Mouse (Mus musculus) myocyte (in vitro differentiated cells): ENCODE results near the gene Slc25a35. TPM values are rescaled to one million over a fixed set of nuclear protein-coding genes. Genes with fewer than 3 reads are reported as not detected.
"Not testable (repeated sequence)": the region's sequence is repeated elsewhere in the genome, so short reads cannot be mapped to it uniquely, and the experiment has no call there.

Experiments
- H3K27me3 ChIP-seq: one replicate; pipeline ENCODE4 v1.6.1; 2011; ENCODE audit not compliant: control insufficient read depth, insufficient read depth, insufficient read length
- H3K36me3 ChIP-seq: one replicate; pipeline ENCODE4 v1.6.1; 2011; ENCODE audit not compliant: control insufficient read depth, insufficient read depth
- H3K4me2 ChIP-seq: one replicate; pipeline ENCODE4 v1.6.1; 2011; ENCODE audit warnings: low read depth, control low read depth
- H3K4me3 ChIP-seq: one replicate; pipeline ENCODE4 v1.5.1; 2011; ENCODE audit warnings: mild to moderate bottlenecking, control low read depth, moderate library complexity
- H3K79me2 ChIP-seq: one replicate; pipeline ENCODE4 v1.6.1; 2011; ENCODE audit not compliant: control insufficient read depth, insufficient read depth
- H3ac ChIP-seq: one replicate; pipeline ENCODE4 v1.6.1; 2011; ENCODE audit not compliant: control insufficient read depth, insufficient read length
- CEBPB ChIP-seq: IDR thresholded peaks from 2 replicates; pipeline ENCODE4 v1.6.1; 2011; ENCODE audit warnings: mild to moderate bottlenecking, moderate library complexity; ENCODE audit not compliant: poor library complexity, insufficient read depth, severe bottlenecking
- E2F4 ChIP-seq: IDR thresholded peaks from one replicate; pipeline ENCODE4 v1.6.1; 2011; ENCODE audit warnings: mild to moderate bottlenecking, control low read depth, moderate library complexity; ENCODE audit not compliant: insufficient read depth
- MAX ChIP-seq: IDR thresholded peaks from one replicate; pipeline ENCODE4 v1.6.1; 2011; ENCODE audit warnings: low read depth, mild to moderate bottlenecking, control low read depth
- MYOD1 ChIP-seq, 3 experiments: IDR thresholded peaks; one replicate each; pipeline ENCODE4 v1.6.1; 2011; ENCODE audit warnings: control low read depth in 2 of 3, low read depth in 2 of 3, mild to moderate bottlenecking in 2 of 3, moderate library complexity in 1 of 3; ENCODE audit not compliant: insufficient read length in 2 of 3, control insufficient read depth in 1 of 3
- MYOG ChIP-seq, 3 experiments: IDR thresholded peaks; one replicate each; pipeline ENCODE4 v1.6.1; 2011; ENCODE audit warnings: control low read depth in 2 of 3, low read depth in 2 of 3, mild to moderate bottlenecking in 2 of 3; ENCODE audit not compliant: insufficient read length in 2 of 3, control insufficient read depth in 1 of 3, insufficient read depth in 1 of 3
- POLR2A ChIP-seq: IDR thresholded peaks from one replicate; pipeline ENCODE4 v1.6.1; 2011; ENCODE audit warnings: low read depth, mild to moderate bottlenecking, control low read depth, moderate library complexity; ENCODE audit not compliant: insufficient read length
- POLR2AphosphoS2 ChIP-seq: IDR thresholded peaks from one replicate; pipeline ENCODE4 v1.6.1; 2011; ENCODE audit warnings: low read depth, control low read depth; ENCODE audit not compliant: insufficient read length
- REST ChIP-seq: IDR thresholded peaks from one replicate; pipeline ENCODE4 v1.6.1; 2011; ENCODE audit warnings: mild to moderate bottlenecking, control low read depth, moderate library complexity; ENCODE audit not compliant: insufficient read depth, insufficient read length
- SRF ChIP-seq: IDR thresholded peaks from one replicate; pipeline ENCODE4 v1.6.1; 2011; ENCODE audit warnings: low read depth; ENCODE audit not compliant: control insufficient read depth, insufficient read length
- TCF12 ChIP-seq: IDR thresholded peaks from one replicate; pipeline ENCODE4 v1.6.1; 2011; ENCODE audit warnings: mild to moderate bottlenecking, control low read depth; ENCODE audit not compliant: poor library complexity, insufficient read depth, severe bottlenecking
- TCF3 ChIP-seq: IDR thresholded peaks from one replicate; pipeline ENCODE4 v1.6.1; 2011; ENCODE audit warnings: low read depth, control low read depth; ENCODE audit not compliant: insufficient read length
- USF1 ChIP-seq: IDR thresholded peaks from one replicate; pipeline ENCODE4 v1.6.1; 2011; ENCODE audit warnings: low read depth, mild to moderate bottlenecking, control low read depth, moderate library complexity
- polyA plus RNA-seq: library from polyadenylated mRNA; unstranded; fragments of >200 nt; fragmentation: generic; extraction: Trizol; gene quantifications from one replicate; pipeline ENCODE4 v1.2.1, GENCODE M21; 2012; ENCODE audit warnings: missing spikeins

Slc25a35 gene
- polyA plus RNA-seq, 1 experiment, result 2.3 TPM

DNA sequence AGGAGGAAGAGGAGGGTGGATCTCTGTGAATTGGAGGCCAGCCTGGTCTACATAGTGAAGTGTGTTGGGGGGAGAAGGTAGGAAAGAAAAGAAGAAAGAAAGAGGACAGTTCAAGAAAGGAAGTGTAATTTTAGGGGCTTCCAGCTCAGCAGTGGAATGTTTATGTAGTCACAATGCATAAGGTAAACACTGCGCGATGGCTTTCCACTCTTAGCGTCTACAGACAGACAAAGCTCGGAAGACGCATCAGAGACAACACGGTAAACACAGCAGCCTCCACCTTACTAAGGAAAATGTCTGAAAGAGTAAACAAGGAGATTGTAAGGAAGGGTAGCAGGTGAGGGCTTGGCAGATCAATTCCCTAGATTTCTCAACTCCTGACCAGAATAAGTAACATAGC is 38.0 kb upstream of the Slc25a35 start:
- no peak overlapping the region for H3K4me3 ChIP-seq
- H3K79me2 ChIP-seq, result no peaks in the 10 kb centered on the region
- TF ChIP-seq MYOD1 (IDR thresholded peaks at IDR 0.05; ENCODE audit: control insufficient read depth in 1 of 3, insufficient read length in 2 of 3, low read depth in 2 of 3), result no peak
- no peak for TF ChIP-seq TCF3
- TF ChIP-seq TCF12, result no peak
- no peak for TF ChIP-seq REST
- no peak for TF ChIP-seq MYOG (IDR thresholded peaks at IDR 0.05; ENCODE audit: control insufficient read depth in 1 of 3, insufficient read depth in 1 of 3, insufficient read length in 2 of 3, low read depth in 2 of 3)
- TF ChIP-seq POLR2AphosphoS2, result no peak
- TF ChIP-seq USF1, result no peak
- TF ChIP-seq CEBPB, result no peak
- TF ChIP-seq E2F4, result no peak
- no peak for TF ChIP-seq POLR2A
- no peak for TF ChIP-seq MAX
- no peak for TF ChIP-seq SRF
- H3K36me3 ChIP-seq, result no peaks in the 10 kb centered on the region
- H3ac ChIP-seq, result no peak overlapping the region
- H3K27me3 ChIP-seq, result peaks cover 4% of the 10 kb centered on the region
- no peak overlapping the region for H3K4me2 ChIP-seq

DNA sequence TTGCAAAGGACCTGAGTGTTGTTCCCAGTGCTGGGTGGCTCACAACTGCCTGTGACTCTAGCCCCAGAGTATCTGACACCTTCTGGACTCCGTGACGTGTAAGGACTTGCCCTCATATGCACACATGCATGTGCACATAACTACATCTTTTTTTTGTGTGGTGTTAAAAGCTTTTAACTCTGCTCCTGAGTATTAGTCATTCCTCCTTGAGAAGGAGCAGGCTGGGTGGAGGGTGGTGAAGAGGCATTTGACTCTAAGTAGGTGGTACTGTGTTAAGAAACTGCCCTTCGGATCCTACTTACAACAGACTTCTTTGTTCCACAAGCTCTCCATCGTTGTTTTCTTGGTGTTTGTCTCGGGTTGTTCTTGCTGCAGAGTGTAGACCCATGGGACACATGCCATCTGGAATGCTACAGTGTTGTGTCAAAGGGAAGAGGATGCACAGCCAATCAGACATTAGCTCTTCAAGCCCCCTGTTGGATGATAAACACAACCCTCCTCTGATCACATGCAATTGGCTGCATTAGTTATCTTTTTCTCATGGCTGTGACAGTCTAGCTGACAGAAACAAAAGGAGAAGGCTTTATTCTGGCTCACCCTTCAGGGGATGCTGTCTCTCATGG is 33.9 kb upstream of the Slc25a35 start:
- H3K36me3 ChIP-seq, result no peaks in the 10 kb centered on the region
- no peaks in the 10 kb centered on the region for H3K79me2 ChIP-seq
- no peaks in the 10 kb centered on the region for H3K27me3 ChIP-seq
- no peak overlapping the region for H3K4me2 ChIP-seq
- TF ChIP-seq E2F4 (no peak), POLR2A (no peak), MAX (no peak), MYOG (IDR thresholded peaks at IDR 0.05; ENCODE audit: control insufficient read depth in 1 of 3, insufficient read depth in 1 of 3, insufficient read length in 2 of 3, low read depth in 2 of 3) (no peak), MYOD1 (IDR thresholded peaks at IDR 0.05; ENCODE audit: control insufficient read depth in 1 of 3, insufficient read length in 2 of 3, low read depth in 2 of 3) (no peak), TCF3 (no peak), TCF12 (no peak), REST (no peak), USF1 (no peak), POLR2AphosphoS2 (no peak), CEBPB (no peak), SRF (no peak)
- no peak overlapping the region for H3ac ChIP-seq
- no peak overlapping the region for H3K4me3 ChIP-seq

- not testable (repeated sequence) for H3K79me2 ChIP-seq, H3ac ChIP-seq, H3K4me2 ChIP-seq, H3K27me3 ChIP-seq, H3K4me3 ChIP-seq, H3K36me3 ChIP-seq
These were observed 31.0 kb upstream of the Slc25a35 start for GRCm38 (mm10) chr11:68936951-68937350.

GRCm38 (mm10) chr11:68939451-68940304 is 28.3 kb upstream of the Slc25a35 start:
- no peaks in the 10 kb centered on the region for H3K27me3 ChIP-seq
- no peaks in the 10 kb centered on the region for H3K36me3 ChIP-seq
- peak overlapping the region; percentile 91 for H3K4me2 ChIP-seq
- no peak for TF ChIP-seq TCF12
- no peak for TF ChIP-seq MYOD1 (IDR thresholded peaks at IDR 0.05; ENCODE audit: control insufficient read depth in 1 of 3, insufficient read length in 2 of 3, low read depth in 2 of 3)
- no peak for TF ChIP-seq CEBPB
- TF ChIP-seq MAX, result no peak
- no peak for TF ChIP-seq REST
- TF ChIP-seq MYOG (IDR thresholded peaks at IDR 0.05; ENCODE audit: control insufficient read depth in 1 of 3, insufficient read depth in 1 of 3, insufficient read length in 2 of 3, low read depth in 2 of 3), result no peak
- peak; percentile 59 for TF ChIP-seq POLR2A
- no peak for TF ChIP-seq E2F4
- TF ChIP-seq TCF3, result no peak
- no peak for TF ChIP-seq SRF
- TF ChIP-seq POLR2AphosphoS2, result peak; percentile 33
- TF ChIP-seq USF1, result peak; percentile 73
- no peak overlapping the region for H3ac ChIP-seq
- H3K4me3 ChIP-seq, result peak overlapping the region; percentile 21
- H3K79me2 ChIP-seq, result no peaks in the 10 kb centered on the region
